Mouse (Mus musculus) MN1 (cell line): ENCODE measurements around the gene Zcchc14.

Source experiments
- DNase-seq: peaks from one replicate; pipeline ENCODE4 v3.0.0-alpha.2; 2016; ENCODE audit warnings: low spot score

Zcchc14 gene

DNA sequence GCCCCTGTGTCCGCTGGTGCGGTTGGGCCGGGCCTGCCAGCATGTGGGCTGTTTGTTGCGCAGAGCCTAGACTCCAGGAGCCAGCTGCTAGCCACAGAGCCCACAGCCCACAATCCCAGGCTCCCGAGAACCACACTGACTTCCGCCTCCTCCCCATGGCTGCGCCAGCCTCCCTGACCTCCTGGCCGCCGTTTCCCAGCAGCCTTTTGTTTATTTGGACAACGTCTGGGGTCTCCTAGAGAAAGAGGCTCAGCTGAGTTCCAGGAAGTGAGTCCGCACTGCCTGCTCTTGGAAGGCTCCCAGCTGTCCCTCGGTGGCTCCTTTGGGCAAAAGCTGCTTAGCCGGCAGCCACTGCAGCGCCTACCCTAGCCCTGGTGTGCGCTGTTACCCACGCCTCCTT, 12.6 kb upstream of the Zcchc14 start:
- peak; percentile 89 for DNase-seq

GRCm38 (mm10) chr8:121663101-121663500, 10.4 kb upstream of the Zcchc14 start:
- DNase-seq = no peak

GRCm38 (mm10) chr8:121661631-121662357, 9.1 kb upstream of the Zcchc14 start:
- DNase-seq = no peak

DNA sequence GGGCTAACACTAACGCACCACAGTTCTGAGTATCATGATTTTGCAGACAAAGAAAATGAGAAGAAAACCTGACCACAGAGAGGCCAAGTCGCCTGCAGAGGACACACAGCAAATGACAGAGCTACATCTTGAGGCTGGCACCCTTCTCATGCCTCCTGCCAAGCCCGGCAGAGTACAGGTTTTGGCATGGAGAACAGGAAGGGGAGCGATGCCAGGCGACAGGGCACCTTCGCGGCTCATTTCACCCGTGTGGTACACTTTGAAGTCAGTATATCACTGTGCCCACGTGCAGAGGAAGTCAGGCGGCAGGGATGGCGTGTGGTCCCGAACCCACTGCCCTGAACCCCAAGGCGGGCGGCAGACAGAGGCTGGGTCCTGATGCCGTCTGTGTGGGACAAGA, 7.9 kb upstream of the Zcchc14 start:
- DNase-seq = no peak

DNA sequence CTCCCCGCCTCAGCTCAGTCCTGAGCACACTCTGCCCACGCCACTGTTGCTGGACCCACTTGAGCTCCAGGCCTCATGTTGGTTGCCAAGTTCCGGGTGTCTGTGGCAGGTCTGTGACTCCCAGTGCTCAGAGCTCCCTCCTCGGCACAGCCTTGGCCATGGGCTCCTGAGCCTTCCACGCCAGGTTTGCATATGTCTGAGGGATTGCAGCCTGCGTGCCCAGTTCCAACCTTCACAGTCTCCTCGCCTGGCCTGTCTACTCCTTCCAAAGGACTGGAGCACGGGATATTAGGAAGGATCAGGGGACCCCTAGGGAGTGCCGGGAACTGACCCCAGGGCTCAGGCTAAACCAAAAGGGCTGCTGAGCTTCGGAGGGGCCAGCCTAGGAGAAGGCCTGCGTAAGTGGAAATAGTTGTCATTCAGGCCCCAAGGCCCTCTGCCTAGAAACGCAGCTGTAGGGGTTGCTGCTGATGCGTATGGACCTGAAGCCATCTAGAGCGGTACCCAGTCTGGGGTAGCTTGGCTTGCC, 2.3 kb upstream of the Zcchc14 start:
- no peak for DNase-seq

DNA sequence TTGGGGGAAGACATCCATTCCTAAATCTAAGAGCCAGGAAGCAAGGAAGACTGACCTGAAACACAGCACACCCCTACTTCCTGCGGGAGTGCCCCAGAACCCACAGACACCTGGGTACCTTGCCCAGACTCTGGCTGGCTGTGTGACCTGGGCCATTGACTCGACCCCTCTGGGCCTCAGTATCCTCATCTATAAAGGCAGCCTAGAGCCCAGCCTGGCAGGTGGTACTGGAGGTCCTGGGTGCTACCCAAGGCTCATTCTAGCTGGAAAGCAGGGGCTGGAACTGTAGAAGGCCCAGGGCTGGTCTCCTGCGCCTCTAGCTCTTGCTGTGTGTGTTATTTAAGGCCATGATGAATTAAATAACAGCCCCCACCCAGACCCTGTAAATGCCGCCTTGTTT, 1.4 kb upstream of the Zcchc14 start:
- no peak for DNase-seq

- DNase-seq = peak; percentile 76
These were observed 779 bp upstream of the Zcchc14 start for GRCm38 (mm10) chr8:121653340-121654019.

DNA sequence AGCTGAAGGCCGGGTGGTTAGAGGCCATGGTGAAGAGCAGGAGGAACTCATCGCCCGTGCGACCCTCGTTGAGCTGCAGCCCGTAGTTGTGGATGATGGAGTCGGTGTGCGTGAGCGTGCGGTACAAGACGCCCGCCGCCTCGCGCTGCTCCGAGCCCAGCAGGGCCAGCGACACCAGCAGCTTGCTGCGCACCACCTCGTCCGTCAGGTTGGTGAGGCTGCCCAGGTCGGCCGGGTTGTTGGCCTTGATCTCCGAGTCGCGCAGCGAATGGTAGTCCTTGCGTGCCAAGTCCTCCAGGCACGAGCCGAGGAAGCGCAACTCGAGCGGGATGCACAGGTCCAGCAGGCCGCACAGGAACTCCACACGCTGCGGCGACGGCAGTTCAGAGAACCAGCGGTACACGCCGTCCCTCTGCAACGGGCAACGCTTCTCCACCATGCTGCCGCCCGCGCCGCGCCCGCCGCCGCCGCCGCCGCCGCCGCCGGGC, 783 bp downstream of the Zcchc14 start:
- DNase-seq = peak; percentile 80

DNA sequence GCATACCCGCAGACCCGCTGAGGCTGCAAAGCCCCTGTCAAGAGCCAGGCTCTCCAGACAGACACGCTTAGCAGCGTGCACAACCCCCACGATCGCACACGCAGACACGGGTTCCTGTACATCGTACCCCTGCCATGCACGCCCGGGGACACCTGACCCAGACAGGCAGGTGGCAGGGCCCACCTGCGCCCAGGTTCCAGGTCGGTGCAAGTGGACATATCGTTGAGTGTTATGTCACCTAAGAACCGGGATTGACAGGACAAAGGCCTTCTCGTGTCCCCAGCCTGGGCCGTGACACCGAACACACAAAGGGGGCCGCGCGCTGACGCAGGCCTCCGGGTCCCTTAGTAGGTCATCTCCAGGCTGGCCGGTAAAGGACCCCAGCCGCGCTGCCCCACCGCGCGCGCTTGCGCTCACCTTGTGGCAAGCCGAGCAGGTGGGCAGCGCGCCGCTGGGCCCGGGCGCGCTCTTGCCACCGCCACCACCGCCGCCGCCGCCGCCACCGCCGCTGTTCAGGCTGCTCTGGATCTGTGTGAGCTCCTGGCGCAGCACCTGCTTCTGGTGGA, 1.3 kb downstream of the Zcchc14 start:
- DNase-seq = no peak

GRCm38 (mm10) chr8:121650389-121651307, 2.1 kb downstream of the Zcchc14 start:
- no peak for DNase-seq

DNA sequence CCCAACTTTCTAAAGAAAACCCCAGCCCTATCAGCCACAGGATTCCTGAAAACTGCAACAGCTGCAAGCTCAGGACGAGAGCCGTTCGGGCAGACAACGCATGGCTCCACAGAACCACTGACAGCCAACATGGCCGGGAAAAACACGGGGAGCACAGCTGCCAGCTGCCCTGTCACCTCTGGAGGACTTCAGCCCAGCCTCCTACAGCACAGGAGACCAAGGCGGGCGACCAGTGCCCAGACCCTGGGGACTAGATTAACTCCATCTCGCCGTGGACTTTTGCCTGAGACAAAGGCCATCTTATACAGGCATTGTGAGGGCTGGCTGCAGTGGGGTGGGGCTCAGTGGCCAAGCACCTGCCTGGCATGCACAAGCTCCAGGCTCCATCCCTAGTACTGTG, 2.8 kb downstream of the Zcchc14 start:
- no peak for DNase-seq

DNA sequence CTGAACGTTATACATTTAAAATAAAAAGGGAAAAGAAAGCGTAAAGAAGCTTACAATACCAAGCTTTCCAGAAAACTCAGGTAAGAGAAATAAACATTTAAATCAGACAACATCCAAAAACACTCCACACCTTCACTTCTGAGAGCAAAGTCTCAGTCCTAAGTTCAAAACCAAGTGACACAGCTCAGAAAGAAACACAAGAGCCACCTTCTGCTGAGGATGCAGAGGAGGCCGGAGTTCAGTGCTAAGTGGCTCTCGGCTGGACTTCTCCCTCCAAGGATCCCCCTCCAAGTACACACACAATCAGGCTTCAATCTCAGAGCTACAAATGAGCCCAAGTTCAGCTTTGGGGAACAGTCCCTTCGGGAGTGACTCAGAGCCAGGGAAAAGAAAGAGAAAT, 3.3 kb downstream of the Zcchc14 start:
- DNase-seq = no peak

GRCm38 (mm10) chr8:121648451-121648850, 4.2 kb downstream of the Zcchc14 start:
- DNase-seq = no peak

DNA sequence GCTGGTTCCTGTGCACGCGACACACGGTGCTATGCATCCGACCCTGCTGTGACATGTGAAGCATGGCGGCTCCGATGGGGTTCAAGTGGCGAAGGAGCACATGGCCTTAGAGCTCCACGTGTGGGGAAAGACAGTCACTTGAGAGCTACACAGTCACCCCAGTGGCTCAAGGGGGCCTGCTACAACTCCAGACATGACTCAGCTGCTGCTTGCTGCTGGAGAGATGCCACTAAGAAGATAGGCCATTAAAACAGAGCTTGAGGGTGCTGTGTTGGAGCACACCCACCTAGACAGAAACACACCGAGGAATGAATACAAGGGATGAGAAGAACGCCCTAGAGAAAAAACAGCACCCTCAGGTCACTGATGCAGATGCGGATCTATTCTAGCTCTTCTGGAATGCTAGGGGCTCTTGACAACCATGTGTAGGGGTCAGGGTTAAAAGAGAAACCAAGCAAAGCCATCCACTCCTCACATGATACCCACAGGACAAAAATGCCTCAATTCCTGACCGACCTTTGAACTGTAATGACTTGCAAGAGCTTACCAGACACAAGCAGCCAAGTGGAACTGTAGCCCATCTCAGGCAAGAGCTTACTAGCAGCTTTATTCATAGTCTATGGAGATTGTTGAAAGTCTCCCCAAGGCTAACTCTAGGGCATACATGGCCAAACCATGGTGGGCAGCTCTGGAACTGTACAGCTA, 5.0 kb downstream of the Zcchc14 start:
- peak; percentile 50 for DNase-seq

DNA sequence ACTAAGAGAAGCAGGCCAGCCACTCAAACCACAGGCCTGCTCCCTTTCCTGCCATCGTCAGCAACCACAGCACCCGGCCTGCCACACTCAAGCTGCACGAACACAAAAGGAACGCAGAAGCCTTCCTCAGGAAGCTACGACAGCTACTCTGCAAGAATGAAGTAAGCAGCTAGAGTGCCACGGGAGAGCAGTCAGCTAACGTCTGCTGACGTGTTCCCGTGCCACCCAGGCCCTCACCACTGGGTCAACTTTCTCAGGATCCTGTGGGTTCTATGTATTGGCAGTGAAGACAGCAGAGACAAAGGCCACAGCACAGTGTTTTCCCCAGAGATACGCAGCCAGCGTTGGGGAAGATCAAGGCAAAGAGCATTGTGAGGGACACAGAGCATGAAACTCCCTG, 9.3 kb downstream of the Zcchc14 start:
- no peak for DNase-seq

GRCm38 (mm10) chr8:121642804-121643203, 9.9 kb downstream of the Zcchc14 start:
- DNase-seq = no peak

DNA sequence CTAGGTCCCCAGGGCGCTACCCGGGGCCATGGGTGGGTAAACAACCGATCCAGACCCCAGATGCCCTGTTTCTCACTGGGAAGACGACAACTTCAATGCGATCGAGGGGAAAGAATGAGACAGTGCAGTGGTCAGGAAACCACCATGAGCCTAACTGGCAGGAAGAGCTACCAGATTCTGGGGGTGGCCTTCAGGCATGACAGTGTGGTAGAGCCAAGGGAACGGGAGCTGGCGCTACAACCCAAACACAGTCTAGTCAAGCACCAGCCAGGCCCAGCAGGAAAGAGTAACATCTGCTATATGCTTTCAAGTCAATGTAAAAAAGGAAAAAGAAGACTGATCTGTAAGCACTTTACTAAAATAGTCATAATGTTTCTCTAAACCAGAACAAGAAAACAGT, 16.5 kb downstream of the Zcchc14 start:
- no peak for DNase-seq

- peak; percentile 51 for DNase-seq
These were observed 17.2 kb downstream of the Zcchc14 start for GRCm38 (mm10) chr8:121635534-121635933.

DNA sequence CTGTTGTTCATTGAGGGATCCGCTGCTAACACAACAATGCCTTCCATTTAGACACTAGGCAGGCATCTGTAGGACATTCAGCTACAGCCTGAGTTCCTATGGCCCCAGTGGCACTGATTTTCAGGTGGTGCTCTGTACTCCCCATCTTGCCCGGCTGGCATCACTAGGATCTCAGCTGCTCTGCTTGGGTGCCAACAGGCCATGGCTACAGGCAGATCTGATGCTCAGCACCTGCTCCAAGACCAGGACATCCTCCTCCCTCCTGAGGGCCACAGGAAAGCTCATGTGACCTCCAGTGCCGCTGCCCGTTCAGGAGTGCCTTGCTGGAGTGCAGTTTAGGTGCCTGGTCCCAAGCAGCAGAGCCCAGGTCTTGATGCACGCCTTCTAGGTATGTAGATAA, 20.3 kb downstream of the Zcchc14 start:
- DNase-seq = no peak

DNA sequence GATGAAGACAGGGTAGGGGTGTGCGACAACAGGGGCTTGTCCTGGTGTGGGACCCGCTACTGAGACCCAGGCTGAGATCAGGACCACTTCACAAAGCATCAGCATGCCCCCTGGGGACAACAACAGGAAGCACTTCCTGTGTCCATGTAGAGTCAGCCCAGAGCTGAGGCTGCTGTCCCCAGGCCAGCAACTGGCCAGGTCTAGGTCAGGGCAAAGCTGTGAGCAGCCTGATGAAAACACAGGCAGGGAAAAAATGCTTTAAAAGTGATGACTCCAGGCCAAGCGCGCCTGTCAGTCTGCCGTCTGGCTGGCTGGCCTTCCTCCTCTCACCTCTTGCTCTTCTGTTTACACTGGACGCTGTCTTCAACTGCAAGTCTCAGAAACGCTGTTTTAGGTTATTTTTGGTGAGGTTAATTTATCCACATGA, 21.0 kb downstream of the Zcchc14 start:
- DNase-seq = peak; percentile 34

DNA sequence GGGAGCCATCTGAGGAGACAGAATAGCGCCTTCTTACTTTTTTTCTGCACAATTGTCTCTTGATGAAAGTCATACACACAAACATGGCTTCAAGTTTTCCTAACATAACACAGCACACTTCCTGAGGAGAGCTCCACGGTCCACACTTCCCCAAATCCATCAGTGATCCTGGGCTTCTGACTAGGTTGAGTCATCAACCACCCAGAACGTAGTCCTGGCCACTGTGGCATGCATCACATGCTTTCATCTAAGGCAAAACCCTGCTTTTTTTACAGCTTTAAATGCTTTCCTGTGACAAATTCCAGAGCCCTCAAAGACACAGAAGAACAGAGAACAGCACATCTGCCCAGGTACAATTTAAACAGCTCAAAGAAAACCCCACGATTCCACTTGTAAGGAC, 24.0 kb downstream of the Zcchc14 start:
- no peak for DNase-seq
